ENCODE assay signal across 17 mouse cellular contexts in the genomic region with DNA sequence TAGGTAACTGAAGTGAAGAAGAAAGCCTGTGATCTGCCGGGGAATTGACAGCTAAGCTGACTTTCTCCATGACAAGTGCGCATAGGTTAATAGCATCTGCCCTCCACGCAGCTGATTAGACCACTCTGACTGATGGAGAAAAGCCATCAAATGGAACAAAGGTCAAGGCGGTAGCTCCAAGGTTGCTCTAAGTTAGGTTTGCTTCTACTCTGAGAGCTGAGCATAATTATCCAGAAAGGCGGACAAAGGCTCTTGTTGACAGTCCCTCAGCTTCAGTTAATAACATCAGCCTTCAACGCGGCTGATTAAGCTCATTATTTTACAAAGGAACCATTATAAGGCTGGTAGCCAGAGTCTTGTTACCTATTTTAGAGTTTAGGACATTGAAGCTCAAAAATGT. TPM values are rescaled to one million over a fixed set of nuclear protein-coding genes. Genes with fewer than 3 reads are reported as not detected.
"Had no signal": no experiment of that assay in that cellular context is flagged by ENCODE, and none has a peak within 500 bp of the region (broad histone marks: within the 10 kb centered on the region; RNA-seq: fewer than 3 reads in every experiment).

No protein-coding gene starts in this region.

- H3K27ac ChIP-seq: limb, embryonic 15.5 days; liver, embryonic 13.5 days; lung, embryonic 15.5 days; macrophage; midbrain, embryonic 12.5 days; neural tube, embryonic 15.5 days had no signal

- H3K4me2 ChIP-seq: limb, embryonic 15.5 days; liver, embryonic 13.5 days; lung, embryonic 15.5 days; midbrain, embryonic 12.5 days; neural tube, embryonic 15.5 days had no signal

- H3K4me3 ChIP-seq: limb, embryonic 15.5 days; liver, embryonic 13.5 days; lung, embryonic 15.5 days; megakaryocyte, embryonic 14.5 days; midbrain, embryonic 12.5 days; myocyte; neural tube, embryonic 15.5 days had no signal

- DNase-seq: kidney, adult 8-10 months; kidney, postnatal 14 days; layer of hippocampus, adult 9-11 months; layer of hippocampus, postnatal 36 days; liver, embryonic 13.5 days; liver, postnatal 0 days; lung, postnatal 14 days; right cerebral cortex, postnatal 4 days; spleen, adult 18-20 months; thymus, postnatal 36 days had no signal

- H3K36me3 ChIP-seq: limb, embryonic 15.5 days; liver, embryonic 13.5 days; lung, embryonic 15.5 days; midbrain, embryonic 12.5 days; neural tube, embryonic 15.5 days had no signal

- H3K27me3 ChIP-seq: limb, embryonic 15.5 days; liver, embryonic 13.5 days; lung, embryonic 15.5 days; megakaryocyte, embryonic 14.5 days; midbrain, embryonic 12.5 days; neural tube, embryonic 15.5 days had no signal

- H3K9me3 ChIP-seq: limb, embryonic 15.5 days; liver, embryonic 13.5 days; lung, embryonic 15.5 days; midbrain, embryonic 12.5 days; neural tube, embryonic 15.5 days had no signal

- ATAC-seq: liver, postnatal 0 days had no signal

- H3K4me1 ChIP-seq: limb, embryonic 15.5 days; liver, embryonic 13.5 days; megakaryocyte, embryonic 14.5 days; neural tube, embryonic 15.5 days had no signal

- H3K9ac ChIP-seq: limb, embryonic 15.5 days; liver, embryonic 13.5 days; liver, postnatal 0 days; lung, embryonic 15.5 days; midbrain, embryonic 12.5 days; neural tube, embryonic 15.5 days had no signal

RNA-seq across cellular contexts. Expression of gene Enpep, which starts 54.0 kb away (rescaled TPM):
- polyA plus RNA-seq: macrophage had no signal
